Mouse (Mus musculus) adrenal gland, adult 2 months (tissue): Measurements from ENCODE around the gene Chst11. TPM values are rescaled to one million over a fixed set of nuclear protein-coding genes. Genes with fewer than 3 reads are reported as not detected.
A peak's percentile ranks its signal among the peaks of the same experiment; 100 is the strongest.

Source experiments
- DNase-seq: peaks from one replicate; pipeline ENCODE4 v3.0.0; 2021
- polyA plus RNA-seq: library from polyadenylated mRNA; depleted of rRNA; stranded (reverse); fragments of >200 nt; gene quantifications from 2 replicates; pipeline ENCODE4 v1.2.3, GENCODE M21; 2012
- total RNA-seq, 2 experiments: library from RNA; stranded (reverse); gene quantifications; 2 replicates each; pipeline ENCODE4 v1.2.3; 2021

Chst11 gene
- total and polyA plus RNA-seq, 3 experiments = 35.2 to 70.3 (median 40.3) TPM

GRCm38 (mm10) chr10:82990918-82991317 is 5.6 kb downstream of the Chst11 start:
- peak; percentile 78 for DNase-seq

- DNase-seq = no peak
Measured at GRCm38 (mm10) chr10:82991756-82992519, 6.6 kb downstream of the Chst11 start.

- DNase-seq = no peak
Measured at GRCm38 (mm10) chr10:82994284-82994683, 9.0 kb downstream of the Chst11 start.

GRCm38 (mm10) chr10:82997460-82997859 is 12.2 kb downstream of the Chst11 start:
- no peak for DNase-seq

- no peak for DNase-seq
Measured at GRCm38 (mm10) chr10:83000169-83000568, 14.9 kb downstream of the Chst11 start.

GRCm38 (mm10) chr10:83000721-83001120 is 15.4 kb downstream of the Chst11 start:
- DNase-seq = no peak

GRCm38 (mm10) chr10:83003899-83004298 is 18.6 kb downstream of the Chst11 start:
- no peak for DNase-seq

GRCm38 (mm10) chr10:83004389-83004788 is 19.1 kb downstream of the Chst11 start:
- DNase-seq = peak; percentile 74

GRCm38 (mm10) chr10:83005003-83005402 is 19.7 kb downstream of the Chst11 start:
- no peak for DNase-seq

GRCm38 (mm10) chr10:83006258-83006657 is 21.0 kb downstream of the Chst11 start:
- no peak for DNase-seq

- no peak for DNase-seq
Measured at GRCm38 (mm10) chr10:83013984-83014383, 28.7 kb downstream of the Chst11 start.

- DNase-seq = no peak
Measured at GRCm38 (mm10) chr10:83015919-83016318, 30.6 kb downstream of the Chst11 start.

- DNase-seq = no peak
Measured at GRCm38 (mm10) chr10:83016779-83017178, 31.5 kb downstream of the Chst11 start.

GRCm38 (mm10) chr10:83017760-83018498 is 32.6 kb downstream of the Chst11 start:
- no peak for DNase-seq

GRCm38 (mm10) chr10:83018521-83018920 is 33.2 kb downstream of the Chst11 start:
- no peak for DNase-seq

- no peak for DNase-seq
Measured at GRCm38 (mm10) chr10:83019497-83020270, 34.4 kb downstream of the Chst11 start.

GRCm38 (mm10) chr10:83022616-83023015 is 37.3 kb downstream of the Chst11 start:
- no peak for DNase-seq

GRCm38 (mm10) chr10:83026174-83026573 is 40.9 kb downstream of the Chst11 start:
- no peak for DNase-seq

GRCm38 (mm10) chr10:83027673-83028072 is 42.4 kb downstream of the Chst11 start:
- DNase-seq = no peak

GRCm38 (mm10) chr10:83030103-83030661 is 44.9 kb downstream of the Chst11 start:
- DNase-seq = no peak

GRCm38 (mm10) chr10:83030928-83031327 is 45.6 kb downstream of the Chst11 start:
- no peak for DNase-seq

GRCm38 (mm10) chr10:83031561-83031960 is 46.3 kb downstream of the Chst11 start:
- no peak for DNase-seq
